Mouse (Mus musculus) adrenal gland, adult (tissue): Measurements from ENCODE around the gene Ogg1.
"Not testable (repeated sequence)": the region's sequence is repeated elsewhere in the genome, so short reads cannot be mapped to it uniquely, and the experiment has no call there.

Experiments used
- DNase-seq, 2 experiments: peaks; one replicate each; pipeline ENCODE4 v3.0.0; 2022 to 2023; ENCODE audit warnings: low spot score in 1 of 2; ENCODE audit not compliant: inconsistent age in 2 of 2

Gene Ogg1

DNA sequence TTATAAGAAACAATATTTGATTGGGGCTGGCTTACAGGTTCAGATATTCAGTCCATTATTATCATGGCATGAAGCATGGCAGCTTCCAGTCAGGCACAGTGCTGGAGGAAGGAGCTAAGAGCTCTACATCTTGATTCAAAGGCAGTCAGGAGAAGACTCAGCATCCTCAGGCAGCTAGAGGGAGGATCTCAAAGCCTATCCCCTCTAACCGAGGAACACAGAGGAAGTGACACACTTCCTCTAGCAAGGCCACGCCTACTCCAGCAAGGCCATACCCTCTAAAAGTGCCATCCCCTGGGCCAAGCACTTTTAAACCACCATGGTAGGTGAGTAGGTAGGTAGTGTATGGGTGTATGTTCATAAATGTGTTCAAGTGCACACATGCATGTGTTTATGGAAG lies 3.8 kb downstream of the Ogg1 start:
- peak in 1 of 2 experiments; percentile 43 for DNase-seq

DNA sequence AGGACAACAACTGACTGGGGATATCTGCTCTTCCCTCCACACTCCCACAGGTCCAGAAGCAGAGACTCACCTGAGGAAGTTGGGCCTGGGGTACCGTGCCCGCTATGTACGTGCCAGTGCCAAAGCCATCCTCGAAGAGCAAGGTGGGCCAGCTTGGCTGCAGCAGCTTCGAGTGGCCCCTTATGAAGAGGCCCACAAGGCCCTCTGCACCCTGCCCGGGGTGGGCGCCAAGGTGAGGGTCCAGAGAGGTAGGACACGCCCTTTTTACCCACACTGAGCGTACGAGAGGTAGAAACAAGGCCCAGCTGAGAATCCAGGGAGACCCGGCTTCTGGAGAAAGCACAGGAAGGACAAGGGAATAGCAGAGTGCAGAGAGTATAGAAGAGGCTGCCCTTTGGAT lies 4.9 kb downstream of the Ogg1 start:
- no peak for DNase-seq

DNA sequence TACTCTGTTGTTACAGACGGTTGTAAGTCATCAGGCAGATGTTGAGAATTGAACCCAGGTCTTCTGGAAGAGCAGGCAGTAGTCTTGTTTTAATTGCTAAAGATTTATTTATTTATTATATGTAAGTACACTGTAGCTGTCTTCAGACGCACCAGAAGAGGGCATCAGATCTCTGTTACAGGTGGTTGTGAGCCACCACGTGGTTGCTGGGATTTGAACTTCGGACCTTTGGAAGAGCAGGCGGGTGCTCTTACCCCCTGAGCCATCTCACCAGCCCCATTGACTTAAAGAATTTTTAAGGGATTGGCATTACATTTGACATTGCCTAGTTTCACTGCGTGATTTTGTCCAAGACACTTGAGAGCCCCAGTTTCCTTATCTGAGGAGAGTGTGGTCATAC lies 6.0 kb downstream of the Ogg1 start:
- DNase-seq: not testable (repeated sequence)

DNA sequence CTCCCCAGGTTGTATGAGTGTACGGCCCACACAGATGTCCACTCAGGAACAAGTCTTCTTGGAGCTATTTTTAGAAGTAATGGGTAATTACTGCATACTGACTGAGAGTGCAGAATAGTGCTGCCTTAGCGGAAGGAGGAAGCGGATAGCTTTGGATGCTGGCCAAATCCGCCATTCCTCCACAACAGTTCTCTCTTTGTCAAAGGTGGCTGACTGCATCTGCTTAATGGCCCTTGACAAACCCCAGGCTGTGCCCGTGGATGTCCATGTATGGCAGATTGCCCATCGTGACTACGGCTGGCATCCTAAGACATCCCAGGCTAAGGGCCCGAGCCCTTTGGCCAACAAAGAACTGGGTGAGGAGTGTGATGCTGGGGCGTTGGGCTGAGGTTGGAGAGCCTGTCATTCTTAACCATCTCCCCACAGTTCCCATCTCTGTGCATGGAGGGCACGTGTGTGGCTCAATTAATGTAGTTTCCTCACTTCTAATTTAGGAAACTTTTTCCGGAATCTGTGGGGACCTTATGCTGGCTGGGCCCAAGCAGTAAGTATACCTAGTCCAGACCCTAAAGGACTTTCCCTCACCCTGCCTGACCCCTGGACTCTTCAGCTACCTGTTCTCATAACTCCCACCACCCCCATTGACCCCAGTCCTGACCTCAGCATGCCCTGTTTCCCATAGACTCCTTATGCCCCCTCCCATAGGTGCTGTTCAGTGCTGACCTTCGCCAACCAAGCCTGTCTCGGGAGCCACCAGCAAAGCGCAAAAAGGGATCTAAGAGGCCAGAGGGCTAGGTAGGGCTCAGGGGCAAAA lies 6.6 kb downstream of the Ogg1 start:
- peak in 1 of 2 experiments; percentile 59 for DNase-seq

DNA sequence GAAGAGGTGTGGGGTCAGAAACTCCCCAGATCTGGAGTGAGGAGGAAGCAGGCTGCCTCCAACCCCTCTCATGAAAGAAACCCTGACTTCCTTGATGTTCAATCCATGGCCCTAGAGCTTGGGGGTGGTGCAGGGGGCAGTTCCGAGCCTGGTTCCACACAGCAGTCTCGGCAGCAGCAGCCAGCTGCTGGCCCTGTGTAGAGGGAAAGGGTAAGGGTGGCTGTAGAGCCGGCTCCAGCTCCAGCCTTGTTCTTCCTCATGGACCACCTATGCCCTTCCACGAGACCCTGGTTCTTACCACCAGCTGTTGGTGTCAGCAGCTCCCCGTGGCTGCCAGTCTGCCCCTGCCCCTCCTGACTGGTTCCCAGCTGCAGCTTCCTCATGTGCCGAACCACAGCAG lies 7.4 kb downstream of the Ogg1 start:
- no peak for DNase-seq

- DNase-seq: peak; percentile 70 to 87
These were observed 10.3 kb downstream of the Ogg1 start for GRCm38 (mm10) chr6:113336852-113337620.

DNA sequence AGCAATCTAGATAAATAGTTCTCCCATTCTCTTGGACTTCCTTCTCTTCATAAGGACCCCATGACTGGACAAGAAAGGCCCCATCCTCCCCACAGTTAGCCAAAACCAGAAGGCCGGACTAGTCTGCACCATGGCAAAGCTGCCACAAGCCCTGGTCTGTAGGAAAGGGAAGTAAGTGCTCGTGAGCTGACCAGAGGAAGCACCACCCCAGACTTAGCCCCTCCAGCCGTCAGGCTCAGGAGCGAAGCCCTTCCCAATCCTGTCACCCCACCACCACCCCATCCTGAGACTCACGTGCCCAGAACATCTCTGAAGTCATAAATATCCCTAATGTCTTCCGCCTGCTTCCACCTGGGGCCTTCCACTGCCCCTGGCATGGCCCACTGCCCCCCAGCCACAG lies 14.8 kb downstream of the Ogg1 start:
- DNase-seq: peak; percentile 29 to 57

DNA sequence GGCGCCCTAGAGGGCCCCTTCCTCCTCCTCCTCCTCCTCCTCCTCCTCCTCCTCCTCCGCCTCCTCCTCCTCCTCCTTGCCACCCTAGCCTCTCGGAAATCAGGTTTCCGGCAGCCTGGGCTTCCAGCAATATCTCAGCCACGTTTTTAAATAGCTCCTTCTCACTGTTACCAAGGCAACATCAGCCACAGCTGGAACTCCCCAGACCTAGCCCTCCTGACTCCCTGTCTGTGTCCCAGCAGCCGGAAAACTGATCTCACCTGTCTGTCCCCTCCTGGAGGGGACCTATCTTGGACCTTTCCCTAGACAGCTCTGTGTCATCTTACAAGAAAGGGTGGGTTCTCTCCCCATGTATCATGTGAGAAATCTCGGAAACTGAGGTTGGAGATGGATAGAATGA lies 15.5 kb downstream of the Ogg1 start:
- peak in 1 of 2 experiments; percentile 49 for DNase-seq

DNA sequence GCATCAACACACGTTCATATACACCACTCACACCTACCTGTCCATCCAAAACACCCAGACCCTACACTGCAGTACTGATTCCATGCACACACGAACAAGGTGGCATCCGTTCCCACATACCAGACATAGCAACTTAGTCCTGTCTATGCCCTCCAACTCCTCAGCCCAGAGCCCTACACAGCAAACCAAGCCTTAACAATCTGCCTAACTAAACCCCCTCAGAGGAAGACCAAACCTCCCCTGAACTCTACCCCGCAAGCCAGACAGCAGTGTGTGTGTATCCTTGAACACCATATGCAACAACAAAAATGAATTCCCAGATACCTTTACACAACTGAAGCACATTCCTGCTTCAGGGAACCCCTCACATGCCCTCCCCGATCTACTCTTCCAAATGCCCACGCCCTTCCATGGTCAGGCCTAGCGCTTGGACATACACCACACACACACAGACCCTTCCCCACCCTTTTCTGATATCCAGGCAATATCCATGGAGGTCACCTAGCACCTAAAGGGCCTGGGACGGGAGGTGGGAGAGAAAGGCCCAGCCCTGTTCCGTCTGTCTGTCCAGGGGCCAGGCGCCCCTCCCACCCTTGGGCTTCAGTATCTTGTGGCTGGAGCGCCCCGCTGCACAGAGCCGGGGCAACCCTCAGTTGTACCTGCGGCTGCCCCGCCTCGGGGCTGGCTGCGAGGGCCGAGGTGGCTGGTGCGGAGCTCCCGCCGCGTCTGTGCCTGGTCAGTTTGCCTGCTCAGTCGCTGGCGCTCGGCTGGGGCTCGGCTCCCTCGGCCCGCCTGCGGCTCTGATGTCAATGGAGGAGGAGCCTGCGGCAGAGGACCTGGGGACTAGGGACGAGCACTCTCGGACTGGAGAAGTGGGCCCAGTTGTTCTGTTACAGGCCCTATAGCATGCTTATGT lies 16.7 kb downstream of the Ogg1 start, which contains the start of gene Camk1:
Gene Camk1 (minus strand): TSS at position 808 of the 916 bp plus-strand sequence.
- peak; percentile 91 to 96 for DNase-seq

DNA sequence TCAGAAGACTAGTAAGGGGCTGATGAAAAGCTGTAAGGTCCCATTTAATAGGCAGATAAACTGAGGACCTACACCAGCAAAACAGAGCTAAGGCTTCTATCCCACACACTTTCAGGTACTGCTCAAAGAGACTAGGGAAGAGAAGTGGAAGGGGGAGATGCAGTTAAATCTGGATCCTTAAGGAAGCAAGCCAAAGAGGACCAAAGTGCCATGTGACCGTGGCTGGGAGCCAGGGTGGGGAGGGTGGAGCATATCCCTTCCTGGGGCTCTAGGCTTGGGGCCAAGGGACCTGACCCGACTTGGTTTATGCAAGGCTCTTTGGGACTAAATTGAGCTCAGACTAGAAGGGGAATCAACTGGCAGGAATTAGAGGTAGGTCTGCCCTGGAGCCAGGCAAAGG lies 17.5 kb downstream of the Ogg1 start:
- peak; percentile 81 to 91 for DNase-seq

DNA sequence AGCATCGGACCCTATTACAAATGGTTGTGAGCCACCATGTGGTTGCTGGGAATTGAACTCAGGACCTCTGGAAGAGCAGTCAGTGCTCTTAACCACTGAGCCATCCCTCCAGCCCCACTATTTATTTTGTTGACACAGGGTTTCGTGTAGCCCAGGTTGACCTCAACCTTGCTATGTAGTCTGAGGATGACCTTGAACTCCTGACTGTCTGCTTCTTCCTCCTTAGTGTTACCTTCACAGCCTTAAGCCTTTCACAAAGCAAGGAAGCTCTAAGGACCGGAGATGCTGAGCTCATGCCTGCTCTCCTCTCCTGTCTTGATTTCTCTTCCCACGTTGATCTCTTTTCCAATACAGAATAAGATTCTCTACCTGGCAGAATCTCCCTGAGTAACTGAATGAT lies 20.1 kb downstream of the Ogg1 start:
- DNase-seq: no peak

GRCm38 (mm10) chr6:113350538-113350937 lies 23.8 kb downstream of the Ogg1 start:
- no peak for DNase-seq

DNA sequence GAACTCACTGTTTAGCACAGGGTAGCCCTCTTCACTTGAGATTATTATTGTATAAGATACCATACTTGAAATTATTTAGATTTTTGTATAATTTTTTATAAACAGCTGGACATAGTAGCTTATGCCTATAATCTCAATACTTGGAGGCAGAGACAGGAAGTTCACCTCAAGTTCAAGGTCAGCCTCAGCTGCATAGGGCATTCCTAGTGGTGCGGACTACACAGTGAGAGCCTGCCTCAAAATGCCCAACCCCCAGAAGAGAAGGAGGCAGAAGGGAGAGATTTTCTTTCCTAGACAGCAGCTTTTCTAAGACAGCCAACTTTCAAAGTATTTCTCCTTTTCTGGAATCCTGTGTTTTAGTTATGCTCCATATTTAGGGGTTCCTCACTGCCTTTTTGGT lies 24.4 kb downstream of the Ogg1 start:
- peak in 1 of 2 experiments; percentile 16 for DNase-seq

DNA sequence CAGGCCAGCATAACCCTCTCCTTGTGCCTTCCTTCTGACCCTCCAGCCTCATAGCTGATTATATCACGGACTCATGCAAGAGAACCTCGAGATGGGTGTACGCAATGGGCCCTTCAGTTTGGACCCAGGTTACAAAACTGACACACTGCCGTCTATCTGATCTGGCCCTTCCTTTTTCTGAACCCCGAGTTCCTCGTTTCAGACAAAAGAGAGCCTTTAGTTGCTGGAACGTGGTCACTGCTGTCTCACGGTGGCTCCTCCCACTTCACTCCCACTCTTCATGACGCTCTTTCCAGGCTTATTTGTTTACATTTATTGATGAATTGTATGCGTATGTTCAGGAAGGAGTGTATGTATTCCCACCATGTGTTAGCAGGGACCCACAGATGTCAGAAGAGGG lies 24.9 kb downstream of the Ogg1 start:
- peak in 1 of 2 experiments; percentile 19 for DNase-seq

DNA sequence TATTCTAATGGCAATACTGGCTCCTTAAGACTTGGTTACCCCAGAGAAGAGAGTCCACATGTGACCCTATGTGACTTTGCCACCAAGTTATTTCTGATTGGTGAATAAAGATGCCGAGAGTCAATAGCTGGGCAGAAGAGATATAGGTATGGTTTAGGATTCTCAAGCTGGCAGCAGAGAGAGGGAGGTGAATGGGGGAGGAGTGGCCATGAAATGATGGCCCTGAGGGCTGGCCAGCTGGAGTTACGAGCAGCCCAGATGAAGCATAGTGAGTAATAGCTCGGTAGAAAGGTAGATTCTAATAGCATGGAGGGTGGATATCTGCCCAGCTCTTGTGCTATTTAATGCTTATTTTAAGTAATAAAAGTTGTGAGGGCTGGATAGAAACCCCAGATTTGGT lies 26.0 kb downstream of the Ogg1 start:
- peak in 1 of 2 experiments; percentile 56 for DNase-seq

DNA sequence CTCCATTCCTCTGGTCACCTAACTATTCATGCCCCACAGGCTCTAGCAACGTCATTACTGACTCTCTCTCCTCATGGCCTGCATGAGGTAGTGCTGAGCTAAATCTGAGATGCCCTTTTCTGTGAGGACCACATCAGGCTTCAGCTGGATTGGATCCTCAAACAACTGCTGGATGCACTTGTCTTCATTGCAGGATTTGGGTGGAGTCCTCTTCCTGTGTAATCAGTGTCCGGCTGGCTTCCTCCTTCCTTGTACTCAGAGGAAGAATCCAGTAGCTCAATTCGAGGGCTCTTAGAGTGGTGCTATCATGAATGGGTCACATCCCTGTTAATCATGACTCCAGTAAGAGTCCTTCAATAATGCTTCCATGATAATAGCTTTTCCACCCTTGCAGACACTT lies 26.9 kb downstream of the Ogg1 start:
- peak in 1 of 2 experiments; percentile 19 for DNase-seq

DNA sequence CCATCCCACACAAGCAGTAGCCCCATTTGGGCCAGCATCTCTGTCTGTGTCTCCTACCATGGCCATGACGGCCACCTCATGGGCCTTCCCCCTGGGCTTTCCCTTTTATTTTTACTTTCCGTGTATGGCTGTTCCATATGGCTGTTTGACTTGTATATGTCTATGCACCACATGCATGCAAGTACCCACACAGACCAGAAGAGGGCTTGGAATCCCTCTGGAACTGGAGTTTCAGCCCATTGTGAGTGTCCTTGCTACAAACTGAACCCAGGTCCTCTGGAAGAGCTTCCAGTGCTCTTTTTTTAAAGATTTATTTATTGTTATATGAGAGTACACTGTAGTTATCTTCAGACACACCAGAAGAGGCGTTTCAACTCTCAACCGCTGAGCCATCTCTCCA lies 34.7 kb downstream of the Ogg1 start:
- no peak for DNase-seq

GRCm38 (mm10) chr6:113362241-113362640 lies 35.5 kb downstream of the Ogg1 start:
- DNase-seq: no peak

DNA sequence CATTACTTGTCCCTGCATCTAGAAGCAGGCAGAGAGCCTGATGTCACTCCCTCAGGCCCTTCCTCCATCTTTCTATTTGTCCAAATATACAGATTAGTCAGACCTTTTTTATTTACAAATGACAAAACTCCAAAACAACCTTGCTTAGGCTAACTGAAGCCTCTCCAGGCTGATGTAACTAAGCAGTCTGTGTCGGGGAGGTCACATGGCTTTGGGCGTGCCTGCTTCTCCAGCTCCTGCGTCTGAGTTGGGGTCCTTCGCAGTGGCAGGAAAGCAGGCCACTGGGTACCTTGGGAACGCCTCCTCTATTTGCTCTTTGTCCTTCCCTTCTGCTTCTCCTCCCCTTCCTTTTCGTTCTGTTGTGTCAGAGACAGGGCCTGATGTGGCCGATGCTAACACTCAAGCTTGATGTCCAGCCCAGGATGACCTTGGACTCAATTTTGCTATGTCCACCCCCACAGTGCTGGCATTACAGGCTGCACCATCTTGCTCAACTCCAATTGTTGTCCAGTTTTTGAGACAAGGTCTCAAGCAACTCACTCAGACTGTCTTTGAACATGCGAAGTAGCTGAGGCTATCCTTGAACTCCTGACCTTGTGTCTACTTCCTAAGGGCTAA lies 37.9 kb downstream of the Ogg1 start:
- peak in 1 of 2 experiments; percentile 85 for DNase-seq

DNA sequence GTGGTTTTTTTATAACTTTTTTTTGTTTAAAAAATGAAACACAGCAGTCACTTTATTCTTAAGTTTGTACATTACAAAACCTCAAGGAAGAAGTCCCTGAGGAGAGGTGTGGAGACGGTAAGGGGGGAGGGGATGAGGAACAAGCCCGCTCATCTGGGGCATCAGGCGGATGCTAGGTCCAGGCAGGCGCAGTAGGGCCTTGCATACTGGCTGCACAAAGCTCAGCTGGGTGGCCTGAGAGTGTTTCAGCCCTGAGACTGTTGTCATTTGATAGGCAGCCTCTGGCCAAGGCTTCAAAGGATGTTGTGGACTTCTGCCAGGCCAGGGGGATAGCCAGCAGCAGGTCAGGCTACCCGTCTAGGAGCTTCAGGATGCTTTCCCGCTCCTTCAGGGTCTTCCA lies 39.9 kb downstream of the Ogg1 start:
- DNase-seq: no peak

- DNase-seq: no peak
These were observed 40.8 kb downstream of the Ogg1 start for GRCm38 (mm10) chr6:113367574-113367973.
